Mouse (Mus musculus) yolk sac, embryonic 10.5 days (tissue): ENCODE results near the gene Rex1bd.
A peak's percentile ranks its signal among the peaks of the same experiment; 100 is the strongest.

Experiments
- DNase-seq: peaks from one replicate; pipeline ENCODE4 v3.0.0-alpha.2; 2017; ENCODE audit warnings: low spot score

The Rex1bd gene

GRCm38 (mm10) chr8:70501820-70502529 is 4.6 kb downstream of the Rex1bd start:
- DNase-seq: no peak

- peak; percentile 64 for DNase-seq
Observed at GRCm38 (mm10) chr8:70500386-70501301, 5.9 kb downstream of the Rex1bd start.

- no peak for DNase-seq
Observed at GRCm38 (mm10) chr8:70495771-70496062, 10.8 kb downstream of the Rex1bd start.

- DNase-seq: no peak
Observed at GRCm38 (mm10) chr8:70495001-70495770, 11.4 kb downstream of the Rex1bd start.

- DNase-seq: no peak
Observed at GRCm38 (mm10) chr8:70494416-70494945, 12.1 kb downstream of the Rex1bd start.

- no peak for DNase-seq
Observed at GRCm38 (mm10) chr8:70493692-70494415, 12.7 kb downstream of the Rex1bd start.

GRCm38 (mm10) chr8:70492664-70493640 is 13.6 kb downstream of the Rex1bd start, which contains the start of gene Crlf1:
TSS of gene Crlf1 (plus strand) at chr8:70493158.
- no peak for DNase-seq

GRCm38 (mm10) chr8:70490880-70491495 is 15.6 kb downstream of the Rex1bd start:
- DNase-seq: no peak

- DNase-seq: no peak
Observed at GRCm38 (mm10) chr8:70490061-70490879, 16.3 kb downstream of the Rex1bd start.

- no peak for DNase-seq
Observed at GRCm38 (mm10) chr8:70489576-70489975, 17.0 kb downstream of the Rex1bd start.

- no peak for DNase-seq
Observed at GRCm38 (mm10) chr8:70488931-70489470, 17.6 kb downstream of the Rex1bd start.

GRCm38 (mm10) chr8:70487993-70488796 is 18.4 kb downstream of the Rex1bd start:
- peak; percentile 83 for DNase-seq

GRCm38 (mm10) chr8:70486941-70487520 is 19.5 kb downstream of the Rex1bd start, which contains the start of gene Tmem59l:
TSS of gene Tmem59l (minus strand) at chr8:70487358.
- DNase-seq: no peak

- no peak for DNase-seq
Observed at GRCm38 (mm10) chr8:70486191-70486681, 20.3 kb downstream of the Rex1bd start.

- no peak for DNase-seq
Observed at GRCm38 (mm10) chr8:70482943-70483342, 23.6 kb downstream of the Rex1bd start.

- no peak for DNase-seq
Observed at GRCm38 (mm10) chr8:70481908-70482307, 24.6 kb downstream of the Rex1bd start.
